Mouse (Mus musculus): ENCODE measurements around the gene Ptcd3. TPM values are rescaled to one million over a fixed set of nuclear protein-coding genes. Genes with fewer than 3 reads are reported as not detected.
"Not testable (repeated sequence)": the region's sequence is repeated elsewhere in the genome, so short reads cannot be mapped to it uniquely, and the experiment has no call there.

Ptcd3 gene
- polyA plus RNA-seq, 1 experiment from 2014 or later = 103 TPM

DNA sequence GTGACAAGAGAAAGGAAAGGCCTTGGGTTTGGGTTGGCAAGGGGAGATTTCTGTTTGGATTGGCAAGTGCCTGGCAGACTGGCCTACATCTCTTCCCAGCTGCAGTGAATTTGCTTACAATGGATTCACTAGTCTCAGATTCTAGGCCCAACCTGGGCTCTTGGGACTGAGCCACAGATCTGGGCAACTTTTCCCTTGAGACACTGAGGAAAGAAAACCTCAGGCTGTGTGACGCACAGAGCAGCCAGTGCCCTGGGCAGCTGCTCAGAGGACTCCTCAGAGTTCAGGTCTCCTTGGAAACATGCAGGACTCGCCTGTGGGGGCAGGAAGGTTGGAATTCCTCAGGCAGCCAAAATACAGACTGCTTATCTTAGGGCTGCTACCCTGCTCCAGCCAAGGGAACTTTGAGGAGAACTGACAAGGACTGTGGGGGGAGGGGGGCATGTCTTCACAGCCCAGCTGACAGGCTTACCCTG lies 25.6 kb upstream of the Ptcd3 start:
- peak overlapping the region; percentile 23; the same call in 1 of the 2 replicates for H3K27ac ChIP-seq (ENCODE audit: low read length)
- H3K36me3 ChIP-seq (ENCODE audit: control insufficient read depth, insufficient read depth, low read length) = peaks cover 72% of the 10 kb centered on the region

DNA sequence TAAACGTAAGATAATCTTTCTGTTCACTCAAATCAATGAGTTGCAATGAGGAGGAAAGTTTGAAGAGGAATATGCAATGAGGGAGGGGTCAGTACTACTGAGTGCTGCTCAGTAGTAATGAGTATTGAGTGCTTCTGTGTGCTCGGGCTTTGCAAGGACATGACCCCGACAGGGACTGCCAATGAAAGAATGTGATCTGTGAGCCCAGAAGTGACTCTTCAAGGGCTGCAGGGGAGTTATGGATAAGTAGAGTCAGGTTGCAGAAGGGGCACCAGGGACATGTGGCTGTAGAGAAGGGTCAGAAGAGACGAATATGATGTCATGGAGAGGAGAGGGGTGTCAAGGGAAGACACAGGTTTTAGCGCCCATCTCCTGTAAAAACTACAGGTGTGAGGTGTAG lies 23.8 kb upstream of the Ptcd3 start:
- peaks cover 67% of the 10 kb centered on the region for H3K36me3 ChIP-seq (ENCODE audit: control insufficient read depth, insufficient read depth, low read length)
- no peak overlapping the region for H3K4me2 ChIP-seq (replicated peaks; ENCODE audit: low read depth, low read length)
- no peaks in the 10 kb centered on the region for H3K27me3 ChIP-seq (ENCODE audit: control insufficient read depth, insufficient read depth, low read length)
- 70% methylated on average over 5 of the region's 5 CpGs for WGBS
- no peak overlapping the region for H3K27ac ChIP-seq (ENCODE audit: low read length)
- no peak for ATAC-seq (ENCODE audit: insufficient number of reproducible peaks, insufficient read depth, low FRiP score, low read depth)
- no peak overlapping the region for H3K4me3 ChIP-seq (ENCODE audit: low read depth, low read length)
- H3K4me1 ChIP-seq (ENCODE audit: control insufficient read depth, insufficient read depth, low read length) = 0 out of 2 replicates have a peak, but pooled peaks cover 5% of the 10 kb centered on the region
- no peaks in the 10 kb centered on the region for H3K9me3 ChIP-seq (ENCODE audit: control insufficient read depth, low read depth, low read length)
- no peak overlapping the region for H3K9ac ChIP-seq (replicated peaks; ENCODE audit: low read depth, low read length)

More for the DNA sequence above, 25.6 kb upstream of the Ptcd3 start:
- ATAC-seq (ENCODE audit: insufficient number of reproducible peaks, insufficient read depth, low FRiP score, low read depth) = no peak
- H3K27me3 ChIP-seq (ENCODE audit: control insufficient read depth, insufficient read depth, low read length) = no peaks in the 10 kb centered on the region
- H3K4me2 ChIP-seq (replicated peaks; ENCODE audit: low read depth, low read length) = no peak overlapping the region
- 0 out of 2 replicates have a peak, but pooled peaks cover 5% of the 10 kb centered on the region for H3K4me1 ChIP-seq (ENCODE audit: control insufficient read depth, insufficient read depth, low read length)
- no peak overlapping the region for H3K9ac ChIP-seq (replicated peaks; ENCODE audit: low read depth, low read length)
- 56% methylated on average over 2 of the region's 2 CpGs for WGBS
- no peak overlapping the region for H3K4me3 ChIP-seq (ENCODE audit: low read depth, low read length)
- no peaks in the 10 kb centered on the region for H3K9me3 ChIP-seq (ENCODE audit: control insufficient read depth, low read depth, low read length)

DNA sequence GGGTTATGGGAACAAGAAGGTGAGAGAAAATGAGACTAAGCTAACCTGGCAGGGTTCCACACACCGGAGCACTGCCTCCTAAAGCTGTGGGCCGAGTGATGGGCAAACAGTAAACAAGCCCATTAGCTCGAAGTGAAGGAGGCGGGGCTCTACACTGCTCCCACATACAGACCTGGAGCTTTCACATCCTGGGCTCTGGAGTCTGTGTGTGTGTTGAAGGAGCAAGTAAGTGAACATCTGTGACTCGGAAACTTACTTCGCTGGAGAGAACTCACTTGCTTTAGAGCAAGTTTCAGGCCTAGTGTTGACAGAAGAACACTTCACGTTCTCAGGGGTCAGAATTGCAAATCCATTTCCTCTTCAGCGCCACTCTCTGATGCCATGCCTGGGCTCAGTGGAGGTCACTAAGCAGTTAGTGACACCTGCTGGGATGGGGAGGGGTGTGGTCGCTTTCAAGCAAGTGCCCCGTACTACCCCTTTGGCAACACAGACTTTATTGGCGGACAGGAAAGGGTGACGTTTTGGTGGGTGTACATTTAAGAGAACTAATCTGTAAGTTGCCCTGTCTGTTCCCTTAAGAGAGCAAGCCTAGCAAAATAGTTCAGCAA lies 22.4 kb upstream of the Ptcd3 start:
- 0 out of 2 replicates have a peak, but pooled peaks cover 5% of the 10 kb centered on the region for H3K4me1 ChIP-seq (ENCODE audit: control insufficient read depth, insufficient read depth, low read length)
- H3K27ac ChIP-seq (ENCODE audit: low read length) = no peak overlapping the region
- no peaks in the 10 kb centered on the region for H3K27me3 ChIP-seq (ENCODE audit: control insufficient read depth, insufficient read depth, low read length)
- H3K36me3 ChIP-seq (ENCODE audit: control insufficient read depth, insufficient read depth, low read length) = peaks cover 63% of the 10 kb centered on the region
- ATAC-seq (ENCODE audit: insufficient number of reproducible peaks, insufficient read depth, low FRiP score, low read depth) = no peak
- H3K4me3 ChIP-seq (ENCODE audit: low read depth, low read length) = no peak overlapping the region
- no peak overlapping the region for H3K9ac ChIP-seq (replicated peaks; ENCODE audit: low read depth, low read length)
- 78% methylated on average over 12 of the region's 12 CpGs for WGBS
- H3K4me2 ChIP-seq (replicated peaks; ENCODE audit: low read depth, low read length) = no peak overlapping the region
- no peaks in the 10 kb centered on the region for H3K9me3 ChIP-seq (ENCODE audit: control insufficient read depth, low read depth, low read length)

DNA sequence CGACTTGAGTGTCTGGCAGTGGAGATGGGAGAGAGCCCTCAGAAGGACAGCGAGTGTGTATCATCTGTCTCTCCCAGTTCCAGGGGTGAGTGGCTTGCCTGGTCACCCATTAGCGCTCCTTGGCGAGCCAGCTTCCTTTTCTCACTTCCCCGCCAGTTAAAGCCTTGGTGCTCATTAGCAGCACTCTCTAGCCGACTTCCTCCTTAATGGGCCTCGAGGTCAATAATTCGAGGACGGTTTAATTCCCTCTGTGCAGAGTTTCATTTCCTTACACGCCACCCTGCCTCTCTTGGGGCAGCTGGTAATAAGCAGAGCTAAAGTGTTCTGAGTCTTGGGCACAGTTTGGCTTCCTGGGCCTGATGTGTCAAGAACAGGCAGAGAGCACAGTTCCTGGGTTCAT lies 21.5 kb upstream of the Ptcd3 start:
- H3K36me3 ChIP-seq (ENCODE audit: control insufficient read depth, insufficient read depth, low read length) = peaks cover 59% of the 10 kb centered on the region
- 87% methylated on average over 10 of the region's 10 CpGs for WGBS
- H3K9ac ChIP-seq (replicated peaks; ENCODE audit: low read depth, low read length) = no peak overlapping the region
- H3K9me3 ChIP-seq (ENCODE audit: control insufficient read depth, low read depth, low read length) = no peaks in the 10 kb centered on the region
- H3K4me2 ChIP-seq (replicated peaks; ENCODE audit: low read depth, low read length) = no peak overlapping the region
- 0 out of 2 replicates have a peak, but pooled peaks cover 5% of the 10 kb centered on the region for H3K4me1 ChIP-seq (ENCODE audit: control insufficient read depth, insufficient read depth, low read length)
- no peak overlapping the region for H3K4me3 ChIP-seq (ENCODE audit: low read depth, low read length)
- no peak for ATAC-seq (ENCODE audit: insufficient number of reproducible peaks, insufficient read depth, low FRiP score, low read depth)
- H3K27me3 ChIP-seq (ENCODE audit: control insufficient read depth, insufficient read depth, low read length) = no peaks in the 10 kb centered on the region
- no peak overlapping the region for H3K27ac ChIP-seq (ENCODE audit: low read length)

DNA sequence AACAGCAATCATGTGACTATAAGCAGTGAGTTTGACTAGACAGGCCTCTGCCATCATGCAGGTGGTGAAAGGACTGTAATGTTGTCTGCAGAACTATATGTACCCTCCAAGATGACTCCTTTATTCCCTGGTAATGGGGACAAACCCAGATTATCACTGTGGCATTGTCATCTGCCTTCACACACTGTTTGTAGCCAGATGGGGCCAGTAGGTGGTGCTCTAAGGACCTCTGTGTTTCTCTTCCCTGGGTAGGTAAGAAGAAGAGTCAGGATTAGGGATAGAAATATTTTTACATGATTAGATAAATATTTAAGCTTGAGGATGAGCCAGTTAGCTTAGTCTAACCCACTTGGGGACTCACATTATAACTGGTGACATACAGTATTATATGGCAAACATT lies 19.4 kb upstream of the Ptcd3 start:
- ATAC-seq (ENCODE audit: insufficient number of reproducible peaks, insufficient read depth, low FRiP score, low read depth) = no peak

DNA sequence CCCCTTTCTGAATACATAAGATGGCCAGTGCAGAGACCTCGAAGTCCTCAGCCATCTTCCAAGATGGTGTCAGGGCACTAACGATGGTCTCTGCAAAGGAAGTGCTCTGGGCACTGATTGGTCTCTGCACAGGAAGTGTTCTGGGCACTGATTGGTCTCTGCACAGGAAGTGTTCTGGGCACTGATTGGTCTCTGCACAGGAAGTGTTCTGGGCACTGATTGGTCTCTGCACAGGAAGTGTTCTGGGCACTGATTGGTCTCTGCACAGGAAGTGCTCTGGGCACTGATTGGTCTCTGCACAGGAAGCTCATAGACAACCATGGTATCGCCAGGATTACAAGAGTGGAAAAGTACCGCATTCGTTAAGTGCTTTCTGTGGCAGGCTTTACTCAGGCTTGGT lies 16.7 kb upstream of the Ptcd3 start:
- not testable (repeated sequence) for H3K4me1 ChIP-seq (ENCODE audit: control insufficient read depth, insufficient read depth, low read length); H3K27me3 ChIP-seq (ENCODE audit: control insufficient read depth, insufficient read depth, low read length); H3K9ac ChIP-seq (replicated peaks; ENCODE audit: low read depth, low read length); ATAC-seq (ENCODE audit: insufficient number of reproducible peaks, insufficient read depth, low FRiP score, low read depth); H3K9me3 ChIP-seq (ENCODE audit: control insufficient read depth, low read depth, low read length); H3K4me2 ChIP-seq (replicated peaks; ENCODE audit: low read depth, low read length); H3K4me3 ChIP-seq (ENCODE audit: low read depth, low read length); H3K27ac ChIP-seq (ENCODE audit: low read length)
- 89% methylated on average over 5 of the region's 5 CpGs for WGBS
- H3K36me3 ChIP-seq (ENCODE audit: control insufficient read depth, insufficient read depth, low read length) = peaks cover 53% of the 10 kb centered on the region

More for the DNA sequence above, 19.4 kb upstream of the Ptcd3 start:
- Histone ChIP-seq H3K4me1 (ENCODE audit: control insufficient read depth, insufficient read depth, low read length) (no peaks in the 10 kb centered on the region), H3K9ac (replicated peaks; ENCODE audit: low read depth, low read length) (no peak overlapping the region), H3K4me2 (replicated peaks; ENCODE audit: low read depth, low read length) (no peak overlapping the region), H3K27me3 (ENCODE audit: control insufficient read depth, insufficient read depth, low read length) (no peaks in the 10 kb centered on the region), H3K36me3 (ENCODE audit: control insufficient read depth, insufficient read depth, low read length) (peaks cover 66% of the 10 kb centered on the region), H3K4me3 (ENCODE audit: low read depth, low read length) (no peak overlapping the region), H3K27ac (ENCODE audit: low read length) (no peak overlapping the region), H3K9me3 (ENCODE audit: control insufficient read depth, low read depth, low read length) (no peaks in the 10 kb centered on the region)

DNA sequence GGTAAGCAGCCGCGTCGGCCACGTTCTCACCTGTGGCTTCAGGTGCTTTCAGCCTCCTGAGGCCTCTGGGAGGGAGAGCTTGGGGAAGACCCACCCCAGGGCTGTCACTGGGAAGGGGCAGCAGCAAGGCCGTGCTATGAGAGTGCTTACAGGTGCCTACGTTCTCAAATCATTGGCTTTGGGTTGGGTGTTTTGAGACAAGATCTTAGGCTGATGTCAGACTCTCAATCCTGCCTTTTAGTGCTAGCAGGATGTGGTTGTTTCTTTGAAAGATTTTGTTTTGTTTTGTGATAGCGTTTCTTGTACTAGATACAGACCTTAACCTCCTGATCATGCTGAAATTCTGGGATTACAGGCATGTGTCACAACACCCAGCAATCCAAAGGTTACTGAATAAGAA lies 12.2 kb upstream of the Ptcd3 start:
- H3K27ac ChIP-seq (ENCODE audit: low read length) = no peak overlapping the region
- no peak for ATAC-seq (ENCODE audit: insufficient number of reproducible peaks, insufficient read depth, low FRiP score, low read depth)
- no peak overlapping the region for H3K4me2 ChIP-seq (replicated peaks; ENCODE audit: low read depth, low read length)
- WGBS = 96% methylated on average over 7 of the region's 7 CpGs
- H3K4me3 ChIP-seq (ENCODE audit: low read depth, low read length) = no peak overlapping the region
- H3K4me1 ChIP-seq (ENCODE audit: control insufficient read depth, insufficient read depth, low read length) = no peaks in the 10 kb centered on the region
- H3K9ac ChIP-seq (replicated peaks; ENCODE audit: low read depth, low read length) = no peak overlapping the region
- no peaks in the 10 kb centered on the region for H3K27me3 ChIP-seq (ENCODE audit: control insufficient read depth, insufficient read depth, low read length)
- peaks cover 58% of the 10 kb centered on the region for H3K36me3 ChIP-seq (ENCODE audit: control insufficient read depth, insufficient read depth, low read length)
- H3K9me3 ChIP-seq (ENCODE audit: control insufficient read depth, low read depth, low read length) = no peaks in the 10 kb centered on the region

DNA sequence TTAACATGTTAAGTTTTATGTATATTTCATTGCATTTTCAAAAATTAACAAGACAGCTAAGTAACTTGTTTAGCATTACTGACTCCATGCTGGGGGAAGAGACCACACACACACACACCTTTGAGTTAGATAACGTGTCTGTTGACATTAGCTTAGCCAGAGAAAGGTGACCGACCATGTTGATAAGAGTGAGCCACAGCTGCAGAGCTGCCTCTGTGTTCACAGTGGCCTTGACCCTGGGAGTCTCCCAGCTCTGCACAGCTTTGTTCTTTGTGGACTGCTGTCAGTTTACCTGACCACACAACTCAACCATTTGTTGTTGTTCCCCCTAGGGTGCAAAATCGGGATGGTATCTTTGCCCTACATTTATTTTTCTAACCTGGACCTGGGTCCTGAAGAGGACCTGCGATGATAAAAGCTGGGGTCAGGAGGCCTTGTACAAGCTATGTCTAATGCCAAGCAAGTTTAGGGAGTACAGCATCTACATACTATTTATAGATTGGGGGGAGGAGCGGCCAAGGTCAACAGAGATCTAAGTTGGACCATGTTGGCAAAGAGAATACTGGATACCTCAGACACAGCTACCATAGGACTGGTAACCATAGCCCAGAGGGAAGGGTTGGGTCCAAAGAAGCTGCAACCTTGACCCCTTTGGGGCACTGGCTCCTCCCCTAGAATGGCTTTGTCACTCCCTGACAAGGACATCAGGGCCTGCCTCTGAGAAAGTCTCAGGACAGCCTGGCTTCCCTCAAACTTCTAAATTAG lies 3.3 kb upstream of the Ptcd3 start:
- Histone ChIP-seq H3K4me1 (ENCODE audit: control insufficient read depth, insufficient read depth, low read length) (peaks cover 9% of the 10 kb centered on the region; the same call in 1 of the 2 replicates), H3K36me3 (ENCODE audit: control insufficient read depth, insufficient read depth, low read length) (peaks cover 24% of the 10 kb centered on the region), H3K27ac (ENCODE audit: low read length) (no peak overlapping the region), H3K27me3 (ENCODE audit: control insufficient read depth, insufficient read depth, low read length) (no peaks in the 10 kb centered on the region), H3K4me2 (replicated peaks; ENCODE audit: low read depth, low read length) (no peak overlapping the region), H3K9me3 (ENCODE audit: control insufficient read depth, low read depth, low read length) (no peaks in the 10 kb centered on the region), H3K4me3 (ENCODE audit: low read depth, low read length) (no peak overlapping the region), H3K9ac (replicated peaks; ENCODE audit: low read depth, low read length) (no peak overlapping the region)
- 60% methylated on average over 5 of the region's 5 CpGs for whole genome bisulfite sequencing
- no peak for ATAC-seq (ENCODE audit: insufficient number of reproducible peaks, insufficient read depth, low FRiP score, low read depth)
